Comparison of ENCODE assay signal across 8 mouse cellular contexts in genomic region chr11:75769206-75769605, GRCm38 (mm10). TPM values are rescaled to one million over a fixed set of nuclear protein-coding genes. Genes with fewer than 3 reads are reported as not detected.
A peak's percentile ranks its signal among the peaks of the same experiment; 100 is the strongest.
DNase-seq lines count a peak whose midpoint lies in the region; ATAC-seq and TF ChIP-seq lines count a peak whose summit lies in the region.

No protein-coding gene starts in this region.

- peak; percentile 65 for TF ChIP-seq CTCF in ES-Bruce4 (IDR thresholded peaks at IDR 0.05; ENCODE audit: low read depth, low read length)
- TF ChIP-seq CTCF in heart, postnatal 0 days (IDR thresholded peaks at IDR 0.05; ENCODE audit: low read depth), result peak; percentile 83
- peak; percentile 87 for TF ChIP-seq CTCF in stomach, postnatal 0 days (IDR thresholded peaks at IDR 0.05; ENCODE audit: low read depth)

- peak overlapping the region; percentile 35 for H3K4me2 ChIP-seq in forebrain, embryonic 12.5 days
- peak overlapping the region; percentile 55 for H3K4me2 ChIP-seq in heart, postnatal 0 days (ENCODE audit: low read depth, low read length)
- peak overlapping the region; percentile 59 for H3K4me2 ChIP-seq in liver, embryonic 15.5 days
- peak overlapping the region; percentile 47 for H3K4me2 ChIP-seq in neural tube, embryonic 12.5 days (replicated peaks)
- peak overlapping the region; percentile 48 for H3K4me2 ChIP-seq in stomach, postnatal 0 days (replicated peaks; ENCODE audit: low read depth)

- peak overlapping the region; percentile 43; the same call in 1 of the 2 replicates for H3K9ac ChIP-seq in ES-Bruce4 (ENCODE audit: low read depth, poor library complexity, severe bottlenecking)
- no peak overlapping the region for H3K9ac ChIP-seq in forebrain, embryonic 12.5 days
- no peak overlapping the region; the same call in 1 of the 2 replicates for H3K9ac ChIP-seq in heart, postnatal 0 days (replicated peaks; ENCODE audit: low read depth, low read length)
- H3K9ac ChIP-seq in liver, embryonic 15.5 days, result no peak overlapping the region
- no peak overlapping the region for H3K9ac ChIP-seq in neural tube, embryonic 12.5 days
- H3K9ac ChIP-seq in stomach, postnatal 0 days (ENCODE audit: low read length), result no peak overlapping the region

- no peaks in the 10 kb centered on the region for H3K9me3 ChIP-seq in ES-Bruce4 (replicated peaks; ENCODE audit: control insufficient read depth, insufficient read depth, low read length, poor library complexity, severe bottlenecking)
- no peaks in the 10 kb centered on the region for H3K9me3 ChIP-seq in forebrain, embryonic 12.5 days
- no peaks in the 10 kb centered on the region for H3K9me3 ChIP-seq in heart, postnatal 0 days (replicated peaks; ENCODE audit: control insufficient read depth, low read length)
- no peaks in the 10 kb centered on the region for H3K9me3 ChIP-seq in liver, embryonic 15.5 days (replicated peaks)
- H3K9me3 ChIP-seq in neural tube, embryonic 12.5 days, result no peaks in the 10 kb centered on the region
- no peaks in the 10 kb centered on the region for H3K9me3 ChIP-seq in stomach, postnatal 0 days (ENCODE audit: control insufficient read depth, low read length)

- ATAC-seq in forebrain, embryonic 12.5 days (ENCODE audit: low FRiP score), result peak; percentile 91
- peak; percentile 97 for ATAC-seq in heart, postnatal 0 days (ENCODE audit: insufficient read depth, low read depth)
- peak; percentile 84 for ATAC-seq in liver, embryonic 15.5 days (ENCODE audit: insufficient read depth)
- ATAC-seq in neural tube, embryonic 12.5 days (ENCODE audit: low FRiP score, low read depth), result peak; percentile 84
- peak; percentile 91 for ATAC-seq in stomach, postnatal 0 days (ENCODE audit: low FRiP score, low TSS enrichment)

- TF ChIP-seq EP300 in ES-Bruce4 (IDR thresholded peaks at IDR 0.05; ENCODE audit: insufficient read depth, low read depth, low read length), result no peak
- TF ChIP-seq EP300 in heart, postnatal 0 days (IDR thresholded peaks at IDR 0.05; ENCODE audit: low read depth), result no peak
- TF ChIP-seq EP300 in stomach, postnatal 0 days (optimal IDR thresholded peaks at IDR 0.05), result no peak

- H3K36me3 ChIP-seq in ES-Bruce4 (ENCODE audit: control insufficient read depth, insufficient read depth, low read length, poor library complexity, severe bottlenecking), result peaks cover 25% of the 10 kb centered on the region
- peaks cover 39% of the 10 kb centered on the region for H3K36me3 ChIP-seq in forebrain, embryonic 12.5 days (replicated peaks)
- H3K36me3 ChIP-seq in heart, postnatal 0 days (replicated peaks; ENCODE audit: control insufficient read depth, insufficient read depth, low read length), result peaks cover 36% of the 10 kb centered on the region
- peaks cover 34% of the 10 kb centered on the region for H3K36me3 ChIP-seq in liver, embryonic 15.5 days (replicated peaks)
- H3K36me3 ChIP-seq in neural tube, embryonic 12.5 days, result peaks cover 28% of the 10 kb centered on the region
- peaks cover 14% of the 10 kb centered on the region for H3K36me3 ChIP-seq in stomach, postnatal 0 days (ENCODE audit: control insufficient read depth, insufficient read depth, low read length)

- H3K27me3 ChIP-seq in ES-Bruce4 (ENCODE audit: control insufficient read depth, insufficient read depth, low read length, poor library complexity, severe bottlenecking), result no peaks in the 10 kb centered on the region
- H3K27me3 ChIP-seq in forebrain, embryonic 12.5 days, result 0 out of 2 replicates have a peak, but pooled peaks cover 3% of the 10 kb centered on the region
- H3K27me3 ChIP-seq in heart, postnatal 0 days (ENCODE audit: control insufficient read depth, insufficient read depth, low read length), result no peaks in the 10 kb centered on the region
- peaks cover 17% of the 10 kb centered on the region for H3K27me3 ChIP-seq in liver, embryonic 15.5 days
- no peaks in the 10 kb centered on the region for H3K27me3 ChIP-seq in neural tube, embryonic 12.5 days (replicated peaks)
- H3K27me3 ChIP-seq in stomach, postnatal 0 days (ENCODE audit: control insufficient read depth, insufficient read depth, low read length), result no peaks in the 10 kb centered on the region

- H3K4me3 ChIP-seq in ES-Bruce4 (ENCODE audit: low read depth, low read length), result peak overlapping the region; percentile 47; the same call in 1 of the 2 replicates
- H3K4me3 ChIP-seq in forebrain, embryonic 12.5 days (replicated peaks), result peak overlapping the region; percentile 7; the same call in 1 of the 2 replicates
- H3K4me3 ChIP-seq in heart, postnatal 0 days (ENCODE audit: low read depth, low read length), result no peak overlapping the region
- no peak overlapping the region for H3K4me3 ChIP-seq in liver, embryonic 15.5 days (replicated peaks)
- no peak overlapping the region for H3K4me3 ChIP-seq in neural tube, embryonic 12.5 days
- peak overlapping the region; percentile 20; the same call in 1 of the 2 replicates for H3K4me3 ChIP-seq in stomach, postnatal 0 days (ENCODE audit: low read depth, low read length)

- peak; percentile 79 for DNase-seq in c-Kit-positive CD71-positive TER-119-positive erythroid progenitor cells, embryonic 14.5 days (ENCODE audit: low spot score)
- peak; percentile 90 for DNase-seq in heart, postnatal 0 days (ENCODE audit: low spot score)
- peak; percentile 90 to 93 for DNase-seq in kidney, postnatal 4 days
- DNase-seq in stomach, postnatal 0 days (ENCODE audit: low spot score), result peak; percentile 92

- H3K4me1 ChIP-seq in ES-Bruce4 (ENCODE audit: control insufficient read depth, insufficient read depth, low read length), result no peaks in the 10 kb centered on the region
- H3K4me1 ChIP-seq in forebrain, embryonic 12.5 days, result peaks cover 11% of the 10 kb centered on the region
- 0 out of 2 replicates have a peak, but pooled peaks cover 5% of the 10 kb centered on the region for H3K4me1 ChIP-seq in heart, postnatal 0 days (ENCODE audit: control insufficient read depth, insufficient read depth)
- peaks cover 5% of the 10 kb centered on the region for H3K4me1 ChIP-seq in liver, embryonic 15.5 days (replicated peaks)
- H3K4me1 ChIP-seq in neural tube, embryonic 12.5 days, result peaks cover 3% of the 10 kb centered on the region; the same call in 1 of the 2 replicates
- H3K4me1 ChIP-seq in stomach, postnatal 0 days (replicated peaks; ENCODE audit: control insufficient read depth, insufficient read depth), result no peaks in the 10 kb centered on the region

- under 1% methylated on average over 23 of the region's 23 CpGs for WGBS in forebrain, embryonic 12.5 days
- WGBS in heart, postnatal 0 days, result under 1% methylated on average over 22 of the region's 23 CpGs
- WGBS in liver, embryonic 15.5 days (ENCODE audit: insufficient replicate concordance), result 0% methylated on average over 23 of the region's 23 CpGs
- WGBS in neural tube, embryonic 12.5 days, result under 1% methylated on average over 23 of the region's 23 CpGs
- WGBS in stomach, postnatal 0 days, result 0% methylated on average over 23 of the region's 23 CpGs

- no peak for TF ChIP-seq POLR2A in ES-Bruce4 (IDR thresholded peaks at IDR 0.05; ENCODE audit: insufficient read depth, low read length)

- H3K27ac ChIP-seq in ES-Bruce4 (ENCODE audit: insufficient read depth, low read length), result no peak overlapping the region
- no peak overlapping the region for H3K27ac ChIP-seq in forebrain, embryonic 12.5 days
- peak overlapping the region; percentile 34; the same call in 1 of the 2 replicates for H3K27ac ChIP-seq in heart, postnatal 0 days (ENCODE audit: low read depth)
- no peak overlapping the region for H3K27ac ChIP-seq in liver, embryonic 15.5 days (replicated peaks)
- H3K27ac ChIP-seq in neural tube, embryonic 12.5 days, result no peak overlapping the region
- no peak overlapping the region for H3K27ac ChIP-seq in stomach, postnatal 0 days (replicated peaks)

RNA-seq across cellular contexts. Expression of gene Doc2b, which starts 26.6 kb away (rescaled TPM):
- 0.15 and 0.22 TPM in 2 replicates for polyA plus RNA-seq in ES-Bruce4 (2011; ENCODE audit: insufficient read depth, insufficient read length, low read depth, missing spikeins)
- 0.26 and 0.46 TPM in 2 replicates for polyA plus RNA-seq in forebrain, embryonic 12.5 days (2016; fragmentation: Nextera tagmentation; extraction: Ambion mirVana)
- 0.62 TPM in 1 of 2 replicates, not detected in the other for total RNA-seq in heart, postnatal 0 days (2014; rRNA removed; ENCODE audit: low replicate concordance)
- 0.03 and 0.04 TPM in 2 replicates for polyA plus RNA-seq in heart, postnatal 0 days (2015; fragmentation: Nextera tagmentation; extraction: Ambion mirVana)
- 0.02 TPM in 1 of 2 replicates, not detected in the other for polyA plus RNA-seq in liver, embryonic 15.5 days (2015; fragmentation: Nextera tagmentation; extraction: Ambion mirVana)
- polyA plus RNA-seq in neural tube, embryonic 12.5 days (2016; fragmentation: Nextera tagmentation; extraction: Ambion mirVana), result 0.59 and 0.82 TPM in 2 replicates
- 0.65 and 0.75 TPM in 2 replicates for polyA plus RNA-seq in stomach, postnatal 0 days (2015; fragmentation: Nextera tagmentation; extraction: Ambion mirVana)

RNA-seq across cellular contexts. Expression of gene Ywhae, which starts 36.5 kb away (rescaled TPM):
- polyA plus RNA-seq in ES-Bruce4 (2011; ENCODE audit: insufficient read depth, insufficient read length, low read depth, missing spikeins), result 1,329 and 1,367 TPM in 2 replicates
- 1,436 and 1,495 TPM in 2 replicates for polyA plus RNA-seq in forebrain, embryonic 12.5 days (2016; fragmentation: Nextera tagmentation; extraction: Ambion mirVana)
- 112 and 120 TPM in 2 replicates for total RNA-seq in heart, postnatal 0 days (2014; rRNA removed; ENCODE audit: low replicate concordance)
- polyA plus RNA-seq in heart, postnatal 0 days (2015; fragmentation: Nextera tagmentation; extraction: Ambion mirVana), result 553 and 573 TPM in 2 replicates
- 198 and 218 TPM in 2 replicates for polyA plus RNA-seq in liver, embryonic 15.5 days (2015; fragmentation: Nextera tagmentation; extraction: Ambion mirVana)
- 1,355 and 1,381 TPM in 2 replicates for polyA plus RNA-seq in neural tube, embryonic 12.5 days (2016; fragmentation: Nextera tagmentation; extraction: Ambion mirVana)
- polyA plus RNA-seq in stomach, postnatal 0 days (2015; fragmentation: Nextera tagmentation; extraction: Ambion mirVana), result 401 and 416 TPM in 2 replicates

Comparison
In these comparisons a context has a peak if more than half of its experiments do, and no peak if none do; other contexts are left out.
1. H3K4me3 ChIP-seq: peak in ES-Bruce4 (single experiment), forebrain, embryonic 12.5 days (single experiment) and stomach, postnatal 0 days (single experiment); none in heart, postnatal 0 days (single experiment), liver, embryonic 15.5 days (single experiment) and neural tube, embryonic 12.5 days (single experiment).
2. Peak in every context shown above with its lines, with median percentiles within 50 percentile points of each other: CTCF ChIP-seq, DNase-seq, ATAC-seq and H3K4me2 ChIP-seq.